Mouse (Mus musculus) kidney, adult 2 months (tissue): Measurements from ENCODE around the gene Hmg20a. TPM values are rescaled to one million over a fixed set of nuclear protein-coding genes. Genes with fewer than 3 reads are reported as not detected.

ENCODE experiments used
- DNase-seq: peaks from one replicate; pipeline ENCODE4 v3.0.0; 2021
- H3K27ac ChIP-seq: fragments of 200-500 bp; 2 replicates; pipeline ENCODE4 v1.5.1; 2012; ENCODE audit warnings: low read depth, low read length, control low read depth, inconsistent platforms; ENCODE audit not compliant: insufficient read depth
- H3K27me3 ChIP-seq: fragments of 200-500 bp; replicated peaks from 2 replicates; pipeline ENCODE4 v1.6.1; 2012; ENCODE audit warnings: mild to moderate bottlenecking, moderate library complexity, low read length, inconsistent platforms; ENCODE audit not compliant: control insufficient read depth, insufficient read depth
- H3K36me3 ChIP-seq: fragments of 200-500 bp; 2 replicates; pipeline ENCODE4 v1.6.1; 2012; ENCODE audit warnings: mild to moderate bottlenecking, moderate library complexity, low read length, inconsistent platforms; ENCODE audit not compliant: control insufficient read depth, insufficient read depth
- H3K4me1 ChIP-seq: fragments of 200-500 bp; 2 replicates; pipeline ENCODE4 v1.6.1; 2011; ENCODE audit warnings: low read length; ENCODE audit not compliant: control insufficient read depth, insufficient read depth
- H3K4me3 ChIP-seq: fragments of 200-500 bp; 2 replicates; pipeline ENCODE4 v1.5.1; 2011; ENCODE audit warnings: mild to moderate bottlenecking, low read depth, low read length, control low read depth; ENCODE audit not compliant: insufficient read depth
- CTCF ChIP-seq: fragments of 200-500 bp; conservative IDR thresholded peaks from 2 replicates; pipeline ENCODE4 v1.5.1; 2011; ENCODE audit warnings: low read depth, mild to moderate bottlenecking, control low read depth, low read length, moderate library complexity, mixed read lengths; ENCODE audit not compliant: insufficient read depth, insufficient read length
- POLR2A ChIP-seq: fragments of 200-500 bp; IDR thresholded peaks from one replicate; pipeline ENCODE4 v1.6.1; 2011; ENCODE audit warnings: low read depth, low read length, control low read depth
- WGBS: fragments of 180-500 bp; shearing (Covaris S2); methylation state at CpG from one replicate; pipeline ENCODE4 v1.1.7; 2018; 5-methylcytosine and 5-hydroxymethylcytosine counted together
- polyA plus RNA-seq: library from polyadenylated mRNA; depleted of rRNA; stranded (reverse); fragments of >200 nt; gene quantifications from 2 replicates; pipeline ENCODE4 v1.2.3, GENCODE M21; 2012; rRNA removed

Hmg20a gene
- polyA plus RNA-seq, 1 experiment, result 23.9 TPM

DNA sequence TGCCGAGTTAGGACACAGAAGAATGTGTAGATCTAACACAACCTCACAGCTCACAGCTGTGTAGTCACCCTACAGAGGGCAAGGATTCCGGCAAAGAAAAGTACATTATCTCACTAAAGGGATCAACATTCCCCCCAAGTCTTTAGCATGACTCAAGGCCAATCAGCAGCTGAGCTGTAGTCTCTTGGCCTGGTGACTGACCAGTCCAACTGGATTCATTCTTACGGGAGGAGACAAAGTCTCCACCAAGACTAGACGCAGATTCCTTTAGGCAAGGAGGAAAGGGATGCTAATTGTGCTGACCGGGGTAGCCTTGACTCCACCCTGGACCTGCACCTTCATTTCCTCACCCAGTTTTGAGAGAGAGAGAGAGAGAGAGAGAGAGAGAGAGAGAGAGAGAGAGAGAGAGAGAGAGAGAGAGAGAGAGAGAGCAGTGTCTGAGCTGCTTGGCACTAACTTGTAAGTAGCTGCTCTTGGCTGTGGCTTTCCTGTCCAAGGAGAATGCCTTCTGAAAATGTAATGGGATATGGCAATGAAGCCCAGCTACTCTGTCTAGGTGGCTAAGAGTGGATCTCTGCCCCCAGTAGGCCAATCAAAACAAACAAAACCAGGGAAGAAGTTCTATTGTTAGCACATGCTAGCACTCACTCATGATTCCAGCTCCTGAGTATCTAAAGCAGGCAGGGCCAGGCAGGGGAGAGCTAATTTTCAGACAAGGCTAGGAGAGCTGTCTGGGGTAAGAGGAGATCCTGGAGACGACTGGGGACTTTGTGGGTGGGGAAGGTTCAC, 126.5 kb downstream of the Hmg20a start:
- H3K27me3 ChIP-seq, result no peaks in the 10 kb centered on the region
- H3K4me1 ChIP-seq, result no peaks in the 10 kb centered on the region
- 77% methylated on average over 6 of the region's 6 CpGs for WGBS
- no peak for TF ChIP-seq CTCF
- TF ChIP-seq POLR2A, result no peak
- no peak overlapping the region for H3K27ac ChIP-seq
- no peak for DNase-seq
- no peaks in the 10 kb centered on the region for H3K36me3 ChIP-seq
- no peak overlapping the region for H3K4me3 ChIP-seq

Other genes starting within 250 kb of the Hmg20a start
- 7.4 and 8.5 TPM in 2 replicates for gene Peak1, start 542 bp upstream of the Hmg20a start, polyA plus RNA-seq